Mouse (Mus musculus) NIH3T3 (cell line): ENCODE results near the gene Tmem107.
"Not testable (repeated sequence)": the region's sequence is repeated elsewhere in the genome, so short reads cannot be mapped to it uniquely, and the experiment has no call there.

Experiments
- DNase-seq: peaks from one replicate; pipeline ENCODE4 v3.0.0-alpha.2; 2012; ENCODE audit warnings: low read depth

The Tmem107 gene

GRCm38 (mm10) chr11:69075764-69076479 lies 5.3 kb downstream of the Tmem107 start:
- DNase-seq, result no peak

- no peak for DNase-seq
Observed at GRCm38 (mm10) chr11:69076572-69076971, 6.0 kb downstream of the Tmem107 start.

- DNase-seq, result no peak
Observed at GRCm38 (mm10) chr11:69077316-69077715, 6.7 kb downstream of the Tmem107 start.

GRCm38 (mm10) chr11:69078041-69078440 lies 7.4 kb downstream of the Tmem107 start:
- DNase-seq, result no peak

GRCm38 (mm10) chr11:69078805-69079438 lies 8.3 kb downstream of the Tmem107 start:
- peak; percentile 74 for DNase-seq

GRCm38 (mm10) chr11:69080102-69080854 lies 9.7 kb downstream of the Tmem107 start:
- no peak for DNase-seq

GRCm38 (mm10) chr11:69080855-69081222 lies 10.2 kb downstream of the Tmem107 start:
- no peak for DNase-seq

GRCm38 (mm10) chr11:69081613-69082012 lies 11.0 kb downstream of the Tmem107 start:
- no peak for DNase-seq

- DNase-seq, result no peak
Observed at GRCm38 (mm10) chr11:69085608-69086007, 15.0 kb downstream of the Tmem107 start.

GRCm38 (mm10) chr11:69086390-69086789 lies 15.8 kb downstream of the Tmem107 start:
- DNase-seq, result no peak

GRCm38 (mm10) chr11:69087082-69087481 lies 16.5 kb downstream of the Tmem107 start:
- no peak for DNase-seq

- DNase-seq, result no peak
Observed at GRCm38 (mm10) chr11:69087597-69087996, 17.0 kb downstream of the Tmem107 start.

GRCm38 (mm10) chr11:69088103-69088855 lies 17.7 kb downstream of the Tmem107 start, which contains the start of gene Vamp2:
Gene Vamp2, plus strand, starts transcription at chr11:69088490.
- DNase-seq, result peak; percentile 92

- DNase-seq, result no peak
Observed at GRCm38 (mm10) chr11:69088856-69089615, 18.4 kb downstream of the Tmem107 start.

- no peak for DNase-seq
Observed at GRCm38 (mm10) chr11:69089616-69090290, 19.1 kb downstream of the Tmem107 start.

- DNase-seq, result no peak
Observed at GRCm38 (mm10) chr11:69090367-69090766, 19.8 kb downstream of the Tmem107 start.

- DNase-seq, result no peak
Observed at GRCm38 (mm10) chr11:69091566-69092385, 21.2 kb downstream of the Tmem107 start.

GRCm38 (mm10) chr11:69092386-69092751 lies 21.8 kb downstream of the Tmem107 start:
- DNase-seq, result peak; percentile 84

GRCm38 (mm10) chr11:69092871-69093270 lies 22.3 kb downstream of the Tmem107 start:
- no peak for DNase-seq

- DNase-seq, result not testable (repeated sequence)
Observed at GRCm38 (mm10) chr11:69093856-69094255, 23.2 kb downstream of the Tmem107 start.
